Mouse (Mus musculus) spleen, postnatal 10 days (tissue): ENCODE results near the gene Adam15.

Source experiments
- DNase-seq, 2 experiments: peaks; one replicate each; pipeline ENCODE4 v3.0.0; 2021 to 2022; ENCODE audit warnings: low spot score in 2 of 2

The Adam15 gene

DNA sequence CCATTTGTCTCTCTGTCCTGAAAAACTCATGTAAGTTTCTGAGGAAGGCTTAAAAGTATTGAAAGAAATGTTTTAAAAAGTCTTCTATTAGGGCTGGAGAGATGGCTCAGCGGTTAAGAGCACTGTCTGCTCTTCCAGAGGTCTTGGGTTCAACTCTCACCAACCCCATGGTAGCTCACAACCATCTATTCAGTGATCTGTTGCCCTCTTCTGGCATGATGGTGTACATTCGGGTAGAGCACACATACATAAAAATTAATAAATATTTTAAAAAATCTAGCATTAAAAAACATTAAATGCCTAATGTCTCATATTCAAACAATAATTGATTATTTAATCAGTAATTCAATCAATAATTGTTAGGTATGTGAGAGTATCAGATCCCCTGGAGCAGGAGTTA lies 49.3 kb downstream of the Adam15 start:
- DNase-seq: no peak

DNA sequence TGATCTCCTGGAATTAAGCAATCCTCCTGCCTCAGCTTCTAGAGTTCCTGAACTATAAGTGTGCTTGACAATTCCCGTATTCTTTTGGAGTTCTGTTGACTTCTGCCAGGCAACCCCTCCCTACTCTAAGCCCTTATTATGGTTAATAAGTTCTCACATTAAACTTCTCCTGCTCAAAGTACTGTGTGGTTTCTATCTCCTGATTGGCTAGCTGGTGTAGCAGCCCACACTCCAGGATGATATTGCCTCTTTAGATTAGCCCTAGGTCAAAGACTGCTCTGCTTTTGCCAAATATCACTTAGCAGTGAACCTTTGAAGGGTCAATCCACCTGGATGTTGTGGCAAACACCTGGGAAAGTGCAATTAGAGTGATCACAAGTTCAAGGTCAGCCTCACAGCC lies 49.7 kb downstream of the Adam15 start:
- no peak for DNase-seq

GRCm38 (mm10) chr3:89299499-89299898 lies 50.3 kb downstream of the Adam15 start:
- DNase-seq: no peak

- DNase-seq: no peak
These were observed 50.9 kb downstream of the Adam15 start for GRCm38 (mm10) chr3:89298908-89299307.

DNA sequence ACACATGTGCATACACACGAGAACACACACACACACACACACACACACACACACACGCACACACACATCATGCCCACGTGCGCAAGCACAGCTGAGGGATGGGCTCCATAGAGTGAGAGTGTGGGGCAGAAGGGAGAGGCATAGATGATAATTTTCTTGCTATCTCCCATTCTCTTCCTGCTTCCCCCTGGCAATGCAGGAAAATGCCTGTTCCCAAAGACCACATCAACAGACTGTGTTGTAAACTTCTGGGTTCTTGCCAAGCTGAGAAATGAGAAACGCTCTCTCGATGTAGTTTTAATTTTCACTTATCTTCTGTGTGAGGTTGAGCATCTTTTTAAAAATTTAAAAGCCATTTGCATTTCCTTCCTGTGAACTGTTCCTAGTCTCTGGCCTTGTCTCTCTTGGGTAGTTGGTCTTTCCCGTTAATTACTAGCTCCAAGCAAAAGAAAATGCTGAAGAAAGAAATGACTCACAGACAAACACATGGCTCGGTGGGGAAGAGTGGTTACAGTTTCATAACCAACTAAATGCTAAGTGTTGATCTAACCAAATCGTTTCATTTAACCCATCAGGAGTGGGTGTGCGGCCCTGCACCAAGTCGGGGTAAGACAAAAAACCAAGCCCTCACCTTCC lies 52.9 kb downstream of the Adam15 start:
- no peak for DNase-seq

- DNase-seq: no peak
These were observed 54.0 kb downstream of the Adam15 start for GRCm38 (mm10) chr3:89295685-89296230.

DNA sequence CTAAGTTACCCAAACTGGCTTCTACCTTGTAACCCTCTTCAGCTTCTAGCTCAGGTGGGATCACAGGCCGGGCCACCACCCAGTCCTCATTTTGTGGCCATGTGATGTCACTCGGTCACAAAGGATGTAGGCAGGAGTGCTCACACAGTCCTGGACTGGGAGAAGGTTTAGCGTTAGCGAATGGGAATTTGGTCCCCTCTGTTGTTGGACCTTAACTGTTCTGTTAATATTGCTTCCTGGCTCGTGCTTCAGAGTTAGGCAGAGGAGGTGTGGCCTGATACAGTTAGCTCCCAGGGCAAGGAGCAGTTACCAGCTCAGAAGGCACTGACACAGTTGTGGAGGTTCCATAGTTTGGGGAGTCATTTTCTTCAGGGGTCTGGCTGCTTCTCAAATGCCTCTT lies 55.6 kb downstream of the Adam15 start:
- no peak for DNase-seq

DNA sequence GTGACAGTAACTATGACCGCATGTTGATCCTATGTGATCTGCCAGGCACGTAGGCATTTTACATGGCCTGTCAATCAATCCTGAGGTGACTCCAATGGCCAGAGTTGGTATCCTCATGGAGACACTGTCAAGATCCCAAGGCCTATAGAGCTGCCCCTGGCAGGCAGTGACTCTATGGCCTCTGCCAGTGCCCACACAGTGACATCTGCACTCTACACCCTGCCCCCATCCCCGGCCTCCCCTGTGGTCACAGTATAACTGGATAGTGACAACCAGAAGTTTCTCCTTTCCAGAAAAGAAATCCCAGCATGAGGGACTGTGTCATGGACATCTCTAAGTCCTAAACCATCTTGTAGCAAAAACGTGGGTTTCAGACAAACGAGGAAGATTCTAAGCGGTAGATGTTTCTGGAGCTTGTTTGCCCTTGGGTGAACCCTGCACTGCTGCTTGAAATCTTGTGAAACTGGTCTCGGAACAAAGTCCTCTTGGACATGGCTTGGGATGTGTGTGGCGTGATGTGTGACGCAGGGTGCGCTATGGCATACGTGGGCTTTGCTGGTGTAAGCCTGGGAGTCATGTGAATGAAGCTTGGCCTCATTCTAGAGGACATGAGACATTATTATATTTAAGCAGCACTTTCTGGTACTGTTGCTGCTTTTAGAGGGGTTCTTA lies 56.4 kb downstream of the Adam15 start:
- no peak for DNase-seq

DNA sequence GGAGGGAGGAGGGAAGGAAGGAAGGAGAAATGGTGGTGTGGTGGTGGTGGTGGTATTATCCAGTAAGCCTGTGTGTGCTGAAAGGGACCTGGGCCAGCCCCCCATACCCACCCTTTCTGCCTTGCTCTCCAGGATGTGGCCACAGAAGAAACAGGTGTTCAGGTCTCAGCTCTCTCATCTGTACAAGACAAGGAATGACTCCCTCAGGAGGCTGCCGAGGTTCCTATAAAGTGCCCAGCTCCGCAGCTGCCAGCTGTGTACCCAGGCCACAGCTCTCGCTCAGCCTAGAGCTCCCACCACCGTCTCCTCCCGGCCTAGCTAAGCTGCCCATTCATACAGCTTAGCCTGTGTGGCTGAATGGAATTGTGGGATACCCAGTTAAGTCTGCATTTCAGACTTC lies 57.5 kb downstream of the Adam15 start:
- DNase-seq: no peak

GRCm38 (mm10) chr3:89291874-89292273 lies 57.9 kb downstream of the Adam15 start:
- DNase-seq: no peak
